Mouse (Mus musculus): ENCODE results near the gene Hdac9.

Gene Hdac9

DNA sequence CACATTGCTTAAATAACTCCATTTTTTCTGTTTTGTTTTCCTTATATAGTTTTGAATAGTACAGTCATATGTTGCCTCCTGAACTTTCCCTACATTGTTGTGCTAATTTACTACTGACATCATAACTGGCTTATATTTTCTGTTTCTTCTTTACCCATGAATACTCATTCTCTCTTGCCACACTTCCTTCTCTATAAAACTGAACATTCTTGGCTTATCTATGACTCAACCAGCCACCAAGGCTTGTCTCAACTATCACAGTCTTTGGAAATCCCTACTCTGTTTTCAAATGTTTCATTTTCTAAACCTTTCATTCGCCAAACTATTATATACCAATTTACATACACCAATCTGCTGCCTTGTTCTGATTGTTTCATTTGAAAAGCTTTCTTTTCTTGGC, 108.7 kb downstream of the Hdac9 start:
- in situ Hi-C loops (cut with MboI, MseI), result no loop called here

DNA sequence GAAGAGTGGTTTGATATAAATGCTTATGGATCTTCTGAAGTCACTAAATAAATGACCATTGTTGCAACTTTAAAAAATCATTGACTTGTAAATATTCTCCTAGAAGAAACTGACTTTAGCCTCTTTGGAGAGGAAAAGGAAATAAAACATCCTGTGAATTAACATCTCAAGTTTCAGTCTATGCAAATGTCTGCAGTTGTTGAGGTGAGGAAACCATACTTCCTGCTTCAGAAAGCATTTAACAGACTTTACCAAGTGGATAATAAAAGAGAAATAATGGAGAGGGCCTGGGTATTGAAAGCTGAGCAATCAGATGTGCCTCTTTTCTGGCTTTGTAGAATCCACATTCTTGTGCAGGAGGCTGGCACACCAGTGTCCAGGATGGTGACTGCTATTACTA, 110.4 kb downstream of the Hdac9 start:
- in situ Hi-C loops (cut with MboI, MseI), result no loop called here

DNA sequence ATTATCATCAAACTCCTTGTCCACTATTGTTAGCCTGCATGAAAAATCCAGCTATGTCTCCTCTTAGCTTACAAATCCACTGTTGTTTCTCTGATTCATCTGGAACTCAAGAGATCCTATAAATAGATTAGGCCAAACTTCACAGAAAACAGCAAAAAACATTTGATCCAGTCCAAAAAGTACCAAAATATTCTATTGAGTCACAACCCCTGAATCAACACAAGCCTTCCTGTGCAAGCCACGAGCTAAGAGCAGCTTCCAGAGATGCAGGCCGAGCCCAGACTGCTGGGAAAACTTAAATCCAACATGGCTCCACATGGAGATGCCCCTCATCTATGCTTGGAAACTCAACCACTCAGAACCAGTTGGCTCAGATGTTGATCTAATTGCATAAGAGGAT, 113.2 kb downstream of the Hdac9 start:
- in situ Hi-C loops (cut with MboI, MseI), result no loop called here

DNA sequence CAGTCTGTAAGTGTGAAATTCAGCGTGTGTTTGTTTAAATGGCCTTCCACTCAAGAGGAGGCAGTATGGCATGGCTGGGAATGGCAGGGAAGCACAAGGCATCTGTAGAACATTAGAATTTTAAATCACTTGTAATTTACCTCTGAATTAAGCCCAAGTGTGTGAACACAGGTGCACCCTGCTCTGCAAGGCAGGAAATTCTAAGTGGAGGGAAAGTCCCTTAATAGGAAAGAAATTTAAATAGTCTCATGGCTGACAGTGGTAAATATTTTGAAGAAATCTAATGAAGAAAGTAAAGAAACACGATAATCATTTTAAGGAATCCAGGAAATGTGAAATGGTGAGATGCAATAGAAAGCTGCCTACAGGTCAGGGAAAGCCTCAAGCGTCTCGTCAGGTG, 114.6 kb downstream of the Hdac9 start:
- in situ Hi-C loops (cut with MboI, MseI), result no loop called here

DNA sequence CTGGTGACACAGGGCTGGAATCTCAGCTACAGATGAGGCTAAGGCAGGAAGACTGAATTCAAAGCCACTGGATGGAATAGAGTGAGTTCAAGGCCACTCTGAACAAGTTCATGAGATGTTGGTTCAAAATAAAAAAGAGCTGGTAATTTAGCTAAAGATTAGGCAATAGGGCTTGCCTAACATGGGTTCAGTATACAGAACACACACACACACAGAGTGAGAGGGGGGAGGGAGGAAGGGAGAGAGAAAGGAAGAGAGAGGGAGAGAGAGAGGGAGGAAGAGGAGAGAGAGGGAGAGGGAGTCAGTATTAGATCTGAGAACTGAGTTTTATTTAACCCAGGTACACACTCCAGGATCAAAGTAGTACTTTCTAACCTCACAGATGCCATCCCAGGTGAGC, 115.1 kb downstream of the Hdac9 start:
- in situ Hi-C loops (cut with MboI, MseI), result no loop called here

DNA sequence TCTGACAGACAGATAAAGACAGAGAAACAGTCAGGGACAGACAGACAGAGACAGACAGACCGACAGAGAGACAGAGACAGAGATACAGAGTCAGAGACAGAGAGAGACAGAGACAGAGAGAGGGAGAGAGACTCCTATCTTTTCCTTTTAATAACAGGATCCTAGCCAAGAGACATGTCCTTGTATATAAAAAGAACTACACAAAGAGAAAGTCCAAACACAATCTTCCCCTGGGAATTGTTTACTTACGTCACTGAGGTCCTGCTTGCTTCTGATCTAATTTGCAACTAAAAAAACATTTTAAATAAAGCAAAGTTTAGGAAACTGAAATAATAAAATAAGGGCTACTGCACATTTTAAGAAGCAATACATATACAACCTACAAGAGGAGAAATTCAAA, 119.5 kb downstream of the Hdac9 start:
- in situ Hi-C loops (cut with MboI, MseI), result no loop called here

DNA sequence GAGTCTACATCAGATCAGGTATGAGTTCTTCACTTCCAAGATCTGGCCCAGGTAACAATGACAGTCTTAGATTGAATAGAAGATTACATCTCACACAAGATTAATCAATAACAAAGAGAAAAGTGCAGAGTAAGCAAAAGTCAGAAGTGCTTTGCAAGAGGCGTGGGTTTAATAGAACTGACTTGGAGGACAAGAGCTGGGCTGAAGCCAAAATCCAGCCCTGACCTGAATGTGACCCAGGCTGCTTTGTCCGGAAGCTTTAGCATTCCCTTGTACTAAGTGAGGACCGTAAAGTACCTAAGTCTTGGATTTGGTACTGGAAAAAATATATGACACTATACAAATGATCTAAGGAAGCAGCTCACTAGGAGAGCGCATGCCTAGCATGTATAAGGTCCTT, 121.4 kb downstream of the Hdac9 start:
- in situ Hi-C loops (cut with MboI, MseI), result no loop called here

DNA sequence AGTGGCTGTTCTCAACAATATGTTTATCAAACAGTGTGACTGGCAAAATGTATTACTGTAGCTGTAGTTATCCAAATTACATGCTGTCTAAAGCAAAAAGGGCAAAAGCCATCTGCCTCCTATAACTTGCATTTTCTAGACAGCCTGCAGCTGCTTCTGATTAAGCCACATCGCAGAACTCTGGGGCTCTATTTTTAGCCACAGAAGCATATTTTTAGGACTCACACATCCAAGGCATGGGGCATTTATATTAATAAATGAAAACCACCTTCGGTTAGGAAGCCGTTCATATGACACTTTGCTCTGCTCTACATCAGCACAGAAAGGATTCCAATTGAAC, 124.8 kb downstream of the Hdac9 start:
- in situ Hi-C loops (cut with MboI, MseI), result no loop called here

DNA sequence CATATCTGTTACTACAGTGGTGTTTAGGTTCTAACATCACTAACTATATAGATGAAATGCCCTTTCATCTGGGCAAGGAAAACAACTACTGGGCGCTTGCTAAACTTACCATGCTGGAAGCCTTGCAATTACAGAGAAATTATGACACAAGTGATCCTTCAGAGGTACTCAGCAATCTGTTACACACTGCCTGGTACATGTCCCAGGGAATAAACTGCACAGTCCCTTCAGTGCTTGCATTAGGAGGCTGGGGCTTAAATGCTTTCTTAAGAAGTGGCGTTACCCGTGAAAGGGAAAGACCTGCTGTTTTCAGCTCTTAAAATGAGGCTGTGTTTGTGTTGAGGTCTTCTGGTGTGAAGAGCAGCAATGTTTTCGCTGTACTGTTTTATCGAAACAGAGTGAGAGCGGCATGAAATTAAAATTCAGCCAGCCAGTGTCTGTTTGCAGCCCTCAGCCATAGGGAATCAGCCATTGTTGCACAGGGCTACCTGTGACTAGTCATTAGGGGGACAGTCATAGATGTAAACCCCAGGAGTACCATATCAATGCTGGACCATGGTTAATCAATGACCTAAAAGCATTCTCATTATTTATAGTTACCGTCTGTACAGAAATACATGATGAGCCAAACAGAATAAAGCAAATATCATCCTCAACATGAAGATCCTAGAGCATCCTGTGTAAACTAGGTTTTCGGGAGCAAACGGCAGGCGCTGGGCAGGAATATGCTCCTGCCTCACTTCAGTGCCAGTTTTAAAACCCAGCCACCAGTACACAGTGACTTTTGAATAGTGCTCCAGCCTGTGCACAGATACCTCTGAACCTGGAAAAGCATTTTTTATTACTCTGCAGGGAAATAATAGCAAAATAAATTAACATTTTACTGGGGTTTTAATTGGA, 125.4 kb downstream of the Hdac9 start:
- in situ Hi-C loops (cut with MboI, MseI), result no loop called here

DNA sequence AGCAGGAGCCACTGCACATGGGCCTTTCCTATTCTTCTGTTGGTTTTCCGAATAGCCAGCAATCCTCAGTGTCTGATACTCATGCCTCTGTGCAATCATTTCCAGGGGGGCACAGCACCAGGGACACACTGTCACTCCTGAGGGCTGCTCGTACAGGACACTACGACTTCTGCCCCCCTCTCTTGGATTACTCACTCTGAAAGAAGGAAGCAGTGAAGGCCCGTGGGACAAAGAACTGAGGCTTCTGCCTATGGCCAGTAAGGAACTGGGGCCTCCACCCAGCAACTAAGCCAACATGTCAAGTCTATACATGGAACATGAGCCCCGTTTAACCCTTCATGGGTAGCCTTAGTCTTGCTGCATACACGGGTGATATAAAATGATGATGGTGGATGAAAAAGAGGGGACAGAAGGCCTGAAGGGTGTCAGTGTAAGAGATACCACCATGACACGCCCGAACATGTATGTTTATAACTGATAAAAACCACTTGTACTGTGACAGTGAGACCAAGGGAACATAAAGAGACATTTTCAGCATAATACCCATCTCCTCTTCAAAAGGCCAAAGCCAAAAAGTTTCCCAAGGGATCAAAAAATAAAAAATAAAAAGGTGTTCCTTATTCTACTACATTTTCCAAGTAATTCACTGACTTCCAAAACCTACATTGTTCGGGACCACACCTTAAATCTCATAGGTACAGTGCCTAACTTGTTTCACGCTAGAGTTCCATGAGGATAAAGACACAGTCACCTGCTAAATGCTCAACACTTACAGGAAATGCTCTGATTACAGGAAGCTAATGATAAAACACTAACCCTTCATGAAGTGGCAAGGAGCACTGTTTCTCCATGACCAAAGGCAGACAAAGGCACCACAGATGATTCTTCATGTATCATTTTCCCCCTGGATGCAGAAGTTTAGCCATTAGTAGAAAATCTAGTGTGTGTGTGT, 127.6 kb downstream of the Hdac9 start:
- in situ Hi-C loops (cut with MboI, MseI), result no loop called here

DNA sequence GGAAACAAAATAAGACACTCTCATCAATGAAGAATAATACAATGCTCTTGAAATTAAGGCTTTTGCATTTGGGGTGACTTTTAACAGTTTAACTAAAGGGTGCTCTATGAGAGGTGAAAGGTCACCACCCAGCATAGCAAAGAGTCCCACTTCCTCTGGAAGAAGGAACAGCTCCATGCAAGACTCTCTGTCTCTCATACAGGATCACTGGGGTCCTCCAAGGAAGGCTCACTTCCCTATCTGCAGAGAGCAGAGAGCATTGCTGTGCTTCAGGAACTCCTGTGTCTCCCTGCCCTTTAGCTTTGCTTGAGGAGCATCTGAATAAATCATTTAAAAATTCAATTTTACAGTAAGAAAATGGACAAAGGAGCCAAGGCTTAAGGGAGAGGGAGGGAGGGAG, 129.5 kb downstream of the Hdac9 start:
- in situ Hi-C loops (cut with MboI, MseI), result no loop called here

DNA sequence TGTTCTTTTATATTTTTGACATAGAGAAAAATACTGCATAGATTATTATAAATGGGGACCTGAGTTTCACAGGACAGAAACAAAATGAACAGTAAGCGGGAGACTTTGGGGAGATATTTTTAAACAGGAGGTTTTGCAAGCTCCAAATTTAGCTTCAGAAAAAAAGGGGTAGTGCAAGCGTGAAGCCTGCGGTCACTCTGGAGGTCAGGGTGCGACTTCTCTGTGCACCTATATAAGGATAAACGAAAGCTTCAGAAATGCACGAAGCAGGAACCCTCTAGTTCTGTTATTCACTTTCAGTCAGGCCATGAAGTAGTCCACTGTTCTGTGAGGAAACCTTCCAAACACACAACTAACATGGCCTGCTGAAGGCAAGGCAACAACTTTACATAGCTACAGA, 133.3 kb downstream of the Hdac9 start:
- in situ Hi-C loops (cut with MboI, MseI), result no loop called here

DNA sequence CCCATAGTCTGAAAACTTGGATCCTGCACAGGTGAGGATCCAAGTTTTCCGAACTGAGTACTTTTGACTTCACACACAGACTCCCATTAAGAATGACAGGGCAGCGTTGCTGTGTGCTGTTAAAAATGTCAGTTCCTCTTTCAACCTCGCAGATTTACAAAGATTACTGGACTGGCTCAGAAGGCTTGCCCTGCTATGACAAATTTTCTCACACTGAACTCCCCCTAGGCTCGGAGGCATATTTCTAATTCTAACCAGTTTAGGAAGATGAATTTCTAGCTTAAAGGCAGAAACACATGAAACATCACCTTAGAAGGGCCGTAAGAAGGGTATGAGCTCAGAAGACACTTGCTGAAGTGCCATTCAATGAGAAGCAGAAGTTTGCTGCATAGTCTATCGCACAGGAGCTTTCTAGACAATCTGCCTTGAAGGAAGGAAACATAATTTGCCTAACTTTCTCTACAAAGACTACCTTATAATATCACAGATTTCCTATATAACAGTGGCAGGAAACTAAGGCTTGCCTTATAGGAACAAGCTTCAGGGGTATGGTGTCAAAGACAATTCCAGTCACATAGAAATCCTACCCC, 137.4 kb downstream of the Hdac9 start:
- in situ Hi-C loops (cut with MboI, MseI), result no loop called here

DNA sequence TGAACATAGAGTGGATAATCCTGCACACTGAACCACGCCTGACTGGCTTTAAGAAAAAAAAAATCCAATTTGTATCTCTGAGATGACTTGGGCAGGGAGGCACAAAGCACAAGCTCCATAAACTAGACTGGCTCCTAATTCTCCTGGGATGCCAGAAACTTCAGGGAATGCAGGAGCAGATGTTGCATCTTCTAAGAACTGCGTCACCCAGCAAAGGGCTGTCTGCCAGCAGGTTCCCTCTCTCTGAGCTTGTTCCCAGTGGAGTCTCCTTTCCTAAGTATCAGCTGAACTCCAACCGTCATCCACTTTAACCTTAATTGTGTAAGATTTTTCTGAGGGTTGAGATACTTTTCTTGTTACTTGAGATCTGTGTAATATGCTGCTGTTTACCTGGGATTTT, 140.7 kb downstream of the Hdac9 start:
- in situ Hi-C loops (cut with MboI, MseI), result no loop called here

DNA sequence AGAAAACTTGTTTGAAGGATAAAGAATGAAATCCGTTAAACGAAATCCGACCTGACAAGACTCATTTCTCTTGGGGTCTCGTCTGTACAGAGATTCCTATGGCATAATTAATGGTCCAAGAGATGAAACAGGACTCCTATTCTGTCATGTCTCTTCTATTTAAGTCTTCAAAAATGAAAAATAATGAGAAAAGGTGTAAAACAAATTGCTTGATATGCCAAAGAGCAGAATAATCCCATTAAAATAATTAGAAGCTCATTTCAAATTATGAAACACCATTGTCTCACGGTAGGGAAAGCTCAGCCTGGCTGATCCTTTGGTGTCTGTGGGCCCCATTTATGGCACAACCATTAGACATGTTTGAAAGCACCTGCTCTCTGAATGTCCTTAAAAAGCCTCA, 142.8 kb downstream of the Hdac9 start:
- in situ Hi-C loops (cut with MboI, MseI), result no loop called here

DNA sequence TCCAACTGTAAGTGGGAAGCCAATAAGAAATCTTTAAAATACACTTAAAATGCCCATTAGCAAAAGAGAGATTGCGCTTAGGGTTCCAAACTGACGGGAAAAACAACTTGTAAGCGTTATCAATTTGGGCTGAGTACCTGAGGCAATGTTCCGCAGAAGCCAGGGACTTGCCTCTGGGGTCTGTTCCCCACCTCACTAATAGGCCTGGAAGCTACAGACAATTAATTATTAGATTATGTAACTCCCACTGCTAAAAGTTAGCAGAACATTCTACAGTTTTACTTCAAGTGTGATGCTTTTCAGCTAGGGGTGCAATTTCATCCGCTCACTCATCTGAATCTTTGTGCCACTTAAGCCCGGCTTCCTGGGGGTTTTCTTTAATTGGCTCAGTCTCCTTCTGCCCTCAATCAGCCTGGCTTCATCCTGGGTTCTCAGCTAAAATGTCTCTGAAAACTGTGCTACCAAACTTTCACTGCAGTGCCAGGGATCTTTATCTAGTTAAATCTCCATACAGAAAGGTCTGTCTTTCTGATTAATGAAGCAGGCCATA, 149.6 kb downstream of the Hdac9 start:
- in situ Hi-C loops (cut with MboI, MseI), result no loop called here

DNA sequence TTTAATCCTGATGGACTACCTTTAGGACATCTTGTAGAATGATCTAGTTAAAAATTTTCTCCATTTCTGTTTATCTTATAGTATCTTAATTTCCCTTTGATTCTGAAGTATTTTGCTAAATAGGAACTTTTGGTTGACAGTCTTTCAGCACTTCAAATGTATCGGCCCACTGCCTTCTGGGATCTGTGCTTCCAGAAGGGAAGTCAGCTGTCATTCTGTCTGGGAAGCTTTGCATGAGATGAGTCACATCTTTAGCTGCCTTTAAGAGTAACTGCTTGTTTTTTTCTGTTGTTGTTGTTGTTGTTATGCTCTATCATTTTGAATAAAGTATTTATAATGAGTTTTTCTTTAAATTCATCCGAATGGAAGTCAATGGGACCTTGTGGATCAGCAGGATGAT, 169.6 kb downstream of the Hdac9 start:
- in situ Hi-C loops (cut with MboI, MseI), result no loop called here

DNA sequence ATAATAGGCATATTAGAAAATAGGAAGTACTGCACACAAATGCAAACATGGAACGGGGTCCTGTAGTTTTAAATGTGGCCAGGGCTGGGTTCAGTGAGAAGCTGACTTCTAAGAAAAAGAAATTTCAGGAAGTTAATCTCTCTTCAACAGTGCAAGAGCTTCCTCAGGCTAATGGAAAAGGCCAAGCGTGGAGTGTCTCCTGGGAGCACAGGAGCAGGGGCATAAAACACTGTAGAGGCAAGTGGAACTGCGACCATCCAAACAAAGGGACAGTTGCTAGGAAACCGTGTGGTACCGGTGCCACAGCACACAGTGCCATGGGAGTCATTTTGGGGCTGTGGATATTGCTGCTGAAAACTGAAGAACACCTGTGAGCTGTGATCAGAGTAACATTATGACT, 191.7 kb downstream of the Hdac9 start:
- in situ Hi-C loops (cut with MboI, MseI), result no loop called here

DNA sequence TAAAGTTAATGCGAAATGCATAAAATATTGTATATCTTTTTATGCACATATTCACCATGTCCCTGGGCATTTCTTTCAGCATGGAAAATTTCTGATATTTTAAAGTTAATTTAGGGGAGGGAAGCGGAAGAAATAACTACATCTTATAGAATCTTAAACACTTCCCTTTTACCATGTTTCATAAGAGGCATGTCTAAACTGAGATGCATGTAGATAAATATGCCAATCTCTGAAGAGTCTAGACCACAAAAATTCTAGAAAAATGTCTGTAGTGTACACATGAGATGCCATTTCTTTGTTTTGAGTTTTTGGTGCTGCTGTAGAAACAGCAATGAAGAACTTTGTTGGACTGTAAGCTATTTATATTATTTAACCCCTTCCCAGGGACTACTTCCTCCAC, 192.6 kb downstream of the Hdac9 start:
- in situ Hi-C loops (cut with MboI, MseI), result no loop called here

DNA sequence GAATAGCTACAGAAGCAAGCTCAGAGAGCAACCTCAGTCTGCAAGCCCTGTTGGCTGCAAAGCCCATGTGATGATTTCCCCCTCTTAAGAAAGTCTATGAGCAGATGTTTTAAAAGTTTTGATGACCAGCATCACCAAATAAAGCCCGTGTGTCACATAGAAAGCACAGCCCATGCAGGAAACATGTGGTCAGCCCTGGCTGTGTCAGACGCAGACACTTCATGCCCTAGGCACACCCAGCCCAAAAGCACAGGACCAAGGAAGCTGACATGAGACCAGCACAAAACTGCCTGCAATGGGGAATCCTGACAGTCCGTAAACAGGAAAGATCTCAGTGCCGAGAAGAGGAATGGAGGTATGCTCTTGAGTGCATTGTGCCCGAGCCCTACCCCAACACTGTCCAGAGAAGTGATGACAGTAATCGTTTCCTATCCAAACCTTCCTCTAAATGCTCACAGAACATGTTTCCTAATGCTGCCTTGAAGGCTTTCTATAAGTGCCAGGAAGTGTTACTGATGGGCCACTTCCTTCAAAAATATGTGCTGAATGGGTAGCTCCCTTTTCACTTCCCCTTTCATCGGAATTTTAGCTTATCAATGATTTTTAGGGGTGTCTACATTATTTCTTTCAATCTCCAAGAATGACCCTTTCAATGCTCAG, 193.9 kb downstream of the Hdac9 start:
- in situ Hi-C loops (cut with MboI, MseI), result no loop called here

DNA sequence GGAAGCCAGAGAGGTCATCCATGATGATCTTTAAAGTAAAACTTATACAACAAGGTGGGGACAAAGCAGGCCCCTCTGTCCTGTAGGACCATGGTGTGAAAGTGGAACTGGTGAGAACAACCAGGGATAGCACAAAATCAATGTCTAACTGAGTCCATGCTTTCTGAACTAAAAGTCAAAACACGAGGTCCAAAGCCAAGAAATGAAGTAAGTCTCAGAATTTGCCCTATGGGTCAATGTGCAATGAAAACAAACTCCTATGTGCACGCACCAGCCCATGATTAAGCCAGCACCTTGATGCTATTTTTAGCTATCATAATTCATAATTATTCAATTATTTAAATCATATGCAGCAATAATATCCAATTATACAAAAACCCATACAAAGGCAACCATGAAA, 196.0 kb downstream of the Hdac9 start:
- in situ Hi-C loops (cut with MboI, MseI), result no loop called here
